Mouse (Mus musculus) cerebellum, postnatal 36 days (tissue): ENCODE measurements at regions not wholly inside any gene's neighbourhood (a gene's known extent, or its start where the extent isn't known, plus 50 kb on each side); places are given as distances from the start of the nearest gene placed in this dataset.
"Not testable (repeated sequence)": the region's sequence is repeated elsewhere in the genome, so short reads cannot be mapped to it uniquely, and the experiment has no call there.

ENCODE experiments used
- DNase-seq, 2 experiments: peaks; one replicate each; pipeline ENCODE4 v3.0.0; 2021 to 2022; ENCODE audit warnings: mixed read lengths in 2 of 2

DNA sequence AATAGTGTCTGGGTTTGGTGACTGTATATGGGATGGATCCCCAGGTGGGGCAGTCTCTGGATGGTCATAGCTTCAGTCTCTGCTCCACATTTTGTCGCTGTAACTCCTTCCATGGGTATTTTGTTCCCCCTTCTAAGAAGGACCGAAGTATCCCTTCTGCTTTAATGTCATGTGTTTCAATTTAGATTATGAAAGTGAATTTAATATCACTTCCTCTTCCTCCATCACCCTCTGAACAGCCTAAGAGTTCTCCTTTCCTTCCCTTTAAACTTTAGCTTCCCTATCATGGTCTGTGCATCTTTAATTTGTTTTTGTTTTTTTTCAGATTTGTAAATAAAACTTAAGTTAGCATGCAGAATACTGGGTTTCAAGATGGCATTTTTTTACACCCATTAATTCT is 211.0 kb upstream of the Phyhipl start:
- no peak for DNase-seq

DNA sequence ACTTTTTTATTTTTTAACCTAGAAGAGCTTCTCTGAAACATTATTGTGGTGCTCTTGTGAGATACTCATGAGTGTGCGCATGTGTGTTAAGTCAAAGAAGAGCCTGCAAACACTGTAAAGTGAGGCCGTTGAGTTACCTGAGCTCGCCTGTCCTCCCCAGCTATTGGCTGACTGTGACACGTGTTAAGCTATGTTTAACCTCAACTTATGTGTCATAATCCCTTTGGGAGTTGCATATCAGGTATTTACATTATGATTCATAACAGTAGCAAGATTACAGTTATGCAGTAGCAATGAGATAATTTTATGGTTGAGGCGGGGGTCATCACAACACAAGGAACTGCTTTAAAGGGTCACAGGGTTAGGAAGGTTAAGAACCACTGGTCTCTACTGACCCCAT is 208.9 kb upstream of the Phyhipl start:
- DNase-seq = no peak

DNA sequence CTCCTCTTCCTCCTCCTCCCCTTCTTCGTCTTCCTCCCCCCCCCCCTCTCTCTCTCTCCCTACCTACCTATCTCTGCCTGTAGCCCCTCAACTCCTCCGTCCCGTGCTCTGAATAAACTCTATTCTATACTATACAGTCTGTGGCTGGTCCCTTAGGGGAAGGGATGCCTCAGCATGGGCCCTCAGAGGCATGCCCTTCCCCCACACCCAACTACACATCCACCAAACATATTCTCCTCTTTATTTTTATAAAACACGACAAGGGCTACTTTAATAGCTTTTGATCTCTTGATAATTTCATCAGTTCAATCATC is 206.2 kb upstream of the Phyhipl start:
- no peak for DNase-seq

DNA sequence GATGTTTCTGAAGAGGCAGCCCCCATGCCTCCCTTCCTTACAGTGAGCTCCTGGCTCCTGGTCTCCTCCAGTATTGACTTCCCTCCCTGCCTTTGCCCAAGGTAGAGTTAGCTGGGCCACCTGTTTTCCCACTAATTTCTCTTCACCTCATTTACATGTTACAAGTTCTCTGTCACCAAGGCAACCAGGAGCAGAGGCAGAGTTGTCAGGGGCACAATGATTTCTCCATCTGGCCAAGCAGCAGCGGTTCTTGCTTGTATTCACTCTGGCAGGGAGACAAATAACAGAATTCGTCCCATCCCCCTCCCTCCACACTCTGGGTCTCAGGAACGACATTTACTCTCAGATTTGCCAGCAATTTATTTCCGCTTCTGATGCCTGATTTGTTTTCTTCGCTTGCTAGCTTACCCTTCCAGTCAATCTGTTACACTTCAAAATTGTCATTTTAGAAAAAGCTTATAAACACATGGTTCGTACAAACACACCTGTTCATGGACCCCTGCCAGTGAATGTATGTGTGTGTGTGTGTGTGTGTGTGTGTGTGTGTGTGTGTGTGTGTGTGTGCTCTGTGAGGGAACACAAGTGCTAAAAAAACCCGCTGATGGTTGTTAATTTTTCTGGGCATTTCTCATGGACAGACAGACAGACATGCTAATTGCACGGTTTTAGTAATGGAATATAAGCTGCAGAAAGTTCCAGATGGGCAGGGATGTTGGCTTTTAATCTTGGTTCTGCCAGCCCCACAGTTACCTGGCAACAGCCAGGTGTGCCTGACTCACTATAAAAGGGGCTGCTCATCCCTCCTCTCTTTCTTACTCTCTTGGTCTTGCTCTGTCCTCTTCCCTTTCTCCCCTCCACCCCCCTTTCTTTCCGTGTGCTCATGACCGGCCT is 205.6 kb upstream of the Phyhipl start:
- no peak for DNase-seq

DNA sequence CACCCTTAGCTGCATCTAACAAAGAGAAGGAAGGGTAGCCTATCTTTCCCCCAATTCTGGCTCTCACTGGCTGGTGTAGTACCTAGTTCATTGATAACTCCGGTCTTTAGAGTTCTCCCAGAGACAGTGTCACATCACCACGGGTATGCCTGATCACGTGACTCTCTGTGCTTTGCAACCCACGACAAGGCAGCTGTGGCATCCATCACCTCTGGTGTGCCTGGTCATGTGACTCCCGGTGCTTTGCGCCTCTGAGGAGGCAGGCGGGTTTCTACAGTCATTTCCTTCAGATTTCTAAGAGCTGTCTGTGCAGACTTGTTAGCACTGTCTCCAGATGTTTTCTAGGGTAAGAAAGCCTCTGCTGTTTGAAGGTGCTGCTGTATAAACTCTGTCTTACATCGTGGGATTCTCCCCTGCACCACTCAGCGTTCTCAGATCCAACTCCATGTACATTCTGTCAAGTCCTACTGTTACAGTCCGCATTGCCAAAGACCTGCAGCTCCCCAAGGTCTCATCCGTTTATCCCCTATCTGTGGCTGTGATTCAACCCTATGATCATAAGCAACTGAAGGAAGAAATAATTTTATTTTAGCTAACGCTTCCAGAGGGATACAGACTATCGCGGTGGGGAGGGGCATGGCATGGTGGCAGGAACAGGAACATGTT is 201.5 kb upstream of the Phyhipl start:
- DNase-seq = no peak

DNA sequence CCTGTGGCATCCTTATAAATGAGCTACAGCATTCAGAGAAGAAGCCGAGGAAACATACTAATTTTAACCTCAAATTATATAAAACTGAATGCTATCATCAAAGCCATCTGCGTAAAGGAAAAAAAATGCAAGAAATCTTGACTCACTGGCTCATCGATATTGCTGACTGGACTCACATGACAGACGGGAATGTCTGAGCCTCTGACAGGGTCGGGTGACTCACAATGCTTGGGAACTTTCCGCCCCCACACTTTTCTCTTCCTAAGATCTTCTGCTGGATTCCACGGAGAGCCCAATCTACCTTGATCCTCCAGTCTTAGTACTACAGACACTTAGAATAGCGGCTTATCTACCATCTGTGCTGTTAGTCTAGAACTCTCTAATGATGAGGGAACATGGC is 200.2 kb upstream of the Phyhipl start:
- no peak for DNase-seq

DNA sequence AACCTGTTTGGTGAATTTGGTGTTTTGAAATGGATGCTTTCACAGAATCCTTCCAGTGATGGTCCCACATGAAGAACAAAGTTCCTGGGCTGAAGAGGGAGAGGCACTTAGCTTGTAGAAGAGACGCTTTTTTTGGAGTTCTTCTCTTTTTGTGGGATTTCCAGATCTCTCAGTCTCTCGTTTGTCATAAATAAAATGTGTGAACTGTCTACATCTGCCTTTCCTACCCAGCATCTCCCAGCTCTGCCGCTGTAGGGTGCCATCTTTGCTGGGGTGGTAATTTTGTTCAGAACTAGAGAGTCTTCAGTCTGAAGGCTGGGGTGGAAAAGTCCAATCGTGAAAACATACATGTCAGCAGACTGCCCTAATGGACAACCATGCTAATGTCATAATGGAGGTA is 197.8 kb upstream of the Phyhipl start:
- DNase-seq = no peak

DNA sequence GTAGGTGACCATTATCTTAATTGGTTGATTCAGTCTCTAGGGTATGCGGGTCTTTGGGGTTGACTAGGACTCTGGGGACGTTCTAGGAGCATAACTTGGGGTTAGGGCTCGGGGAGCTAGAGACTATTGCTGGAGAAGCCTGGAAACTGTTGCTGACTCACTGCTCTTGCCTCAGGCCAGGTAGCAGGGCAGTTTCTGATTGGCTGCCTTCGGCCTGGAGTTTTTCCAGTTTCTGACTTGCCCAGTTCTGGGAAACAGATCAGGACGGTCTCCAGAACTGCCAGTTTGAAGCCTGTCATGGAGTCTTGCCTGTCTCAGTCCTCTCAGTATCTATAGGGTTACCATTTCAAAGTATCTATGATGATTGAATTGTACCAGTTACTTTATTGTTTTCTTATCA is 192.4 kb upstream of the Phyhipl start:
- DNase-seq = no peak

DNA sequence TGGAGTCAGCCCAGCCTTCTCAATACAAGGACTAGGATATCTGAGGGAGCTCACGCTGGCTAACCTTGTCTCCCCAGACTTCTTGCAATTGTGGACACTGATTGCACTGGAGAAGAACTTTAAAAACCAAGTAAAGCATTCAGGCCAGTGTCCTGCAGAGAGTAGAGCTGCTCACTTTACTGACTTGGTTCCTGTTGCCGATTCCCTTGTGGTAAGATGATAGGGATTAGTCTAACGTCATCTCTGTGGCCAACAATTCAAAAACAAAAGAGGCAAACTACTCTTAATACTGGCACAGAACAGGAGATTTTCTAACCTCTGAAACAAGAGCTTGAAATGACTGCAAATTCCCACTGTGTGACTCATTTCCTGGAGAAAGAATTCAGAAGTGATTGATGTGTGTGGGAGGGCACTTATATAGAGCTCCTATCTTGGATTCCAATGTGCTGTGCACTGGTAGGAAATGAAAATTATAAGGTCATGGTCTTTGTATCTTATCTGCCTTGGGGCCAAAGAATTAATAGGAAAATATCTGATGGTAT is 191.6 kb upstream of the Phyhipl start:
- DNase-seq = no peak

DNA sequence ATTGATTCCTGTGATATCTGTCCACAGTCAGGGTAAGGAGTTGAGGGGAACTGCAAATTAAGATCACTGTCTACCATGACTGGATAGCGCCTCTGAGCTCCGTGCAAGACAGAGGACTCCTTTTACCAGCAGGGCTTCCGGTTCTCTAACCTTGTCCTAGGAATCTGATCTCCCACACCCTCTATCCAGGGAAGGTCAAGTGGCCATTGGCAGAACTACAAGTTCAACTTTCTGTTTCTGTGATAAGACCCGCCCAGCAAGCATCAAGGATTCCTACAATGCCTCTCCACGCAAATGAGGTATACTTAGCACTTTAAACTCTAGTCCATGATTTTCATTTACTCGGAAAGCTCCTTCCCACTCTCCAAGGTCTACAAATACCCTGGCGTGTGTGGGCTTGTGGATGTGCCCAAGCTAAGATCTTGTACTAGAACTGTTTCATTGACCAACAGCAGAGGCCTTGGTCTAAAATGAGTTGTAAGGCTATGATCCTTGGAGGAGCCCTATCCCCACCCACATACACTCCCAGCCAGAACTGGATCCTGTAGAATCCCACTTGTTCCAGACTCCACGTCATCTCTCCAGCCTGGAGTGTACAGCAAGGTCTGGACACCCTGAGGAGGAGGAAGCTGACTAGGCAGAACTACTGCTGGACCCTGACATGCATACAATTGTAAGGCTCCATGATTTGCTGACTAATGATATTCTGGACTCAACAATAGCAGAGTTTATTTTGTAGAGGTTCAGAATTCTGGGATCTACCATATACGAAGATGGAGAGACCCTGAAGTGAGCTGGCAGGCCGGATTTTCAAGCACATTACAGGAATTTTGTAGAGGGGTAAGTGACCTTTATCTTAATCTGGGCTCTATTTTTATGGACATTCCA is 190.8 kb upstream of the Phyhipl start:
- no peak for DNase-seq

DNA sequence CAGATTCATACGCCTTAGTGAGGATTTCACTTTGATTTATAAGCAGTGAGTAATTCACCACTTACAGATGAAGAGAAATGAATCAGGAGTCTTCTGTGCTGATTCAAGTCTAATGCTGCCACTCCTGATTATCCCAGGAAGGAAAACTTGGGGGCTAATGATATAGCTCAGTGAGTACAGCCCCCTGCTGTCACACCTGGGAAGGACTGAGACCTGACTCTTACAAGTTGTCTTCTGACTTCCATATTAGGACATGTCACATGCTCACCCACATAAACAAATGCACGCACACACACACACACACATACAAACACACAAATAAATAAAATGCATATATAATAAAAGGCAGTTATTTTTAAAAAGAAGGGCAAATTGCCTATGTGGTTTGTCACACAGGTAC is 188.1 kb upstream of the Phyhipl start:
- no peak for DNase-seq

DNA sequence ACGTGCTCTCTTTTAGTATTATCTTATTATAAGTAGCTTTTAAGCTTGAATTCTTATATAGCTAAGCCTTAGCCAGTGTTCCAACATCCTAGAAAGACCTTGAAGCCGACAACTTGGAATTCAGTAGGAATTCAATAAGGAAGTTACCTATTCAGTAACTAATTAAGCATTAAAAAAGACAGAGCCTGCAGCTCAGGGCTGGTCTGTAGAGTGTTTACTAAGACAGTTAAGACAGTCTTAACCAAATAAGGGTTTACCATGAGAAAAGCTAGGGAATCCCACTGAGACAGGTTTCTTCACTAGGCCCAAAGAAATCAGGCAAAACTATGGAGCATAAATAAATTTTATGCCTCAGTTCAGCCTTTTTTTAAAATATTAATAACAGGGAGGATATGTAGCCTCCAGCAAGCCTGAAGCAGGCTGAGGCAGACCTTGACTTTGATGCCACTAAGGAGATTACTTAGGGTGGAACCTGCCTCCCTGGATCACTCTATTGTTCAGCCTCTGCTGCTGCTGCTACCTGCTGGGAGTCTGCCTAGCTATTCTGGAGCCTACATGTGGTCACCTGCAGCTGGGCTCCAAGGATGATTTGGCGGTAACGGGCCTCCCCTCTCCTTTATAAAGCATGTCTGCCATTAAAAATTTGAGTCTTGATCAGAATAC is 186.5 kb upstream of the Phyhipl start:
- no peak for DNase-seq

DNA sequence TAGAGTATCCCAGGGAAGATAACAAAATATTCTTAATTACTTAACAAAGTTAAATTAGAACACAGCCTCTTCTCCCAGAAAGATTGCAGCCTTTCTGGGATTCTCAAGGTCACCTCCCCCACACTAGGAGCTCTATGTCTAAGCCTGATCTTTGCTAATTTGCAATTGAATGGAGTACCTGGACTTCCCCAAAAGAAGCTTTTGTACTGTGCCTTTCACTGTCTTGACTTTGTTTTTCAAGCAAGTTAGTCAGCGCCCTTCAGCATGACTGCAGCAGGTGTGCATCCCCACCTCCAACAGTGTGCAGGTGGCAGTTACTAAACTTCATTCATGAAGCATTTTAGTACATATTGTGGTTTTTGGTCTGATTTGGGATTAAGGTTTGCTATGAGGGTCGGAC is 185.4 kb upstream of the Phyhipl start:
- not testable (repeated sequence) for DNase-seq

DNA sequence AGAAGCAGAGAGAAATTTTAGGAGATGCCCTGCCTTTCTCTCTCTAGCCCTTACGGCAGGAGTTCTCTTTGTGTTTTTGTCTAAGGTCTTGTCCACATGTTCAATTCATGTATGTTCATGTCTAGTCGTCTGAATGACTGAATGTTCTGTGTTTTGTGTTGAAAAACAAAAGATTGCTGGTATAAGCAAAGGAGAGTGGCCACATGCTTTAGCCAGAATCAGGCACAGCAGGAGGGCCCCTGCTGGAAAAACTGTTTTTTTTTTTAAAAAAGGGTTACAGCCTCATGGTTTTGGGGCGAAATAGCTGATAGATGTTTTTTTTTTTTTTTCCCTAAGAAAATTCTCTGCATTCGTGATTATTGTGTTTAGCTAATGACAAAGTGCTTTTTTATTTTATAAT is 182.4 kb upstream of the Phyhipl start:
- DNase-seq = no peak

DNA sequence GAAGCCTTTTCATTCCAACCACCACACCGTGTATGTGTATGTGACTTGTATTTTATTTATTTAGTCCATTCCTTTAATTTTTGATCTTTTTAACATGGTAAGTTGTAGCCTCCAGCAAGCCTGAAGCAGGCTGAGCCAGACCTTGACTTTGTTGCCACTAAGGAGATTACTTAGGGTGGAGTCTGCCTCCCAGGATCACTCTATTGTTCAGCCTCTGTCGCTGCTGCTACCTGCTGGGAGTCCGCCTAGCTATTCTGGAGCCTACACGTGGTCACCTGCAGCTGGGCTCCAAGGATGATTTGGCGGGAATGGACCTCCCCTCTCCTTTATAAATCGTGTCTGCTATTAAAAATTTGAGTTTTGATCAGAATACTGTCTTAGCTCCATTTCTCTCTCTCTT is 181.6 kb upstream of the Phyhipl start:
- DNase-seq = no peak

DNA sequence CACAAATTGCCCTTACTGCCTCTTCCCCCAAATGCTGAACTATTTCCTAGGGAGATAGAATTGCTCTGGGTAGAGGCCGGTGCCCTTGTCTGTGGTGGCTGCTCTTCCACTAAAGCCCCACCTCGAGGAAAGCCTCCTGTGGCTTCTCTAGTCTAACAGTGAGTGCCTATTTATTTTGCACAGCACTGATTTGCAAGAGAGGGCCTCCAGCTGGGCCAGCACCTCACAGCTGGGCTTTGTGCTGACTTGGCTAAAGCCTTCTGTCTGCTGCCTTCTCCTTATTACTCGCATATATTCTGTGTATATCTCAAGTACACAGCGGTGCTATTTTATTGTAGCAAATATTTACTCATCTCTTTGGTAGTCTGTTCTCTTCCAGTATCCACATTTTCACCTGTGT is 176.9 kb upstream of the Phyhipl start:
- no peak for DNase-seq

DNA sequence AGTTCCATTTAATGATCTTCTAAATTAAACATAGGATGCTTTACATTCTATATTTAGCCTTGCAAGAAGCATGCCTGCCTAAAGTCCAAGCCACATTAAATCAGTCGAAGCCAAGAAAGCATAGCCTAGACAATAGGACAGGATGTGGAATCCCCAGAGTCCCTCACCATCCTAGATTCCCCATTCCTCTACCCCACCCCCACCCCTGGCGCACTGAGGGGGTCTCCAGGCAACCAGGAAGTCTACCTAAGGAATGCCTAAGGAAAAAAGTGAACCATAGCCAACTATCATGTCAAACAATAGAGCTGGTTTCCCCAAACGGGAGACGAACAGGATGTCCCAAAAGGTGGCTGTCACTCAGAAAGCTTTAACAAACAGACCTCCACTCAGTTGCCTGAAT is 172.5 kb upstream of the Phyhipl start:
- DNase-seq = no peak

DNA sequence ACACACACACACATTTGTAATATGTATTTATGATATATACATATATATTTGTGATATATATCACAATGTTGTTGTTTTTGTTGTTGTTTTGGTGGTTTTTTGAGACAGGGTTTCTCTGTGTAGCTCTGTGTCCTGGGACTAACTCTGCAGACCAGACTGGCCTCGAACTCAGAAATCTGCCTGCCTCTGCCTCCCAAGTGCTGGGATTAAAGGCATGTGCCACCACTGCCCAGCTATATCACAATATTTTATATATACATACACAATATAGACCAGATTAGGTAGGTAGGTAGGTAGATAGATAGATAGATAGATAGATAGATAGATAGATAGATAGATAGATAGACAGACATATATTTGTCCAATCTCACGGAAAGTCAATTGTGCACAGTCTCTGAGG is 171.8 kb upstream of the Phyhipl start:
- DNase-seq = not testable (repeated sequence)

DNA sequence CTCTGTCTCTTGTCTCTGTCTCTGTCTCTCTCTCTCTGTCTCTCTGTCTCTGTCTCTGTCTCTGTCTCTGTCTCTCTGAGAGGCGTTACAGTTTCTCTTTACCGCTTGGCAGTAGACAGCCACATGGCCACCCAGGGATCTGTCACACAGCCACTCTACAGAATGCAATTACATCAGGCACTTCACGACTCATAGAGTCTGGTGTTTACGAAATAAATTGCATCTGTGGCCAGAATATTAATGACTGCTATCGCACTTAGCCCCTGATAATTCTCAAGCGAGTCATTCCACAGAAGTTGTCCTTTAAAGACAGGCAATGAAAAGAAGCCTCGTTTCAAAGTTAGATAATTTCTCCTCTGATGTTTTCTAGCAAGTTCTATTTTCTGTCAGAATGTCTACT is 170.9 kb upstream of the Phyhipl start:
- DNase-seq = no peak

DNA sequence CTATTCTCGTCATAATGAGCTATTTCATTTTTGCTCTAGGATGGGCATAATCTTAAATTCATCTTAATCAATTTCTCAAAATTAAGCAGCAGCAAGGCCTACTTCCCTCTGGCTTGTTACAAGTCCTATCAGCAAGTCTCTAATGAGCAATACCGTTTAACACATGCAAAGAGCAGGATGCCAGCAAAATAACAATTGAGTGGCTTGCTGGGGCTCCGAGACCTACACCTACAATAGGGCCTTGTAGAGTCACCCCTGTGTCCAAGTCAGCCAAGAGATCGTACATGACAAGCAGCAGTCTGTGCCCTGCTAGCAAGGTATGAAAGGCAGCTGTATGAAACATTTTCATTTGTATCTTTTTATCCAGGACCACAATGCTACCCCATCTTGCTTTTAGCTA is 169.7 kb upstream of the Phyhipl start:
- DNase-seq = no peak

DNA sequence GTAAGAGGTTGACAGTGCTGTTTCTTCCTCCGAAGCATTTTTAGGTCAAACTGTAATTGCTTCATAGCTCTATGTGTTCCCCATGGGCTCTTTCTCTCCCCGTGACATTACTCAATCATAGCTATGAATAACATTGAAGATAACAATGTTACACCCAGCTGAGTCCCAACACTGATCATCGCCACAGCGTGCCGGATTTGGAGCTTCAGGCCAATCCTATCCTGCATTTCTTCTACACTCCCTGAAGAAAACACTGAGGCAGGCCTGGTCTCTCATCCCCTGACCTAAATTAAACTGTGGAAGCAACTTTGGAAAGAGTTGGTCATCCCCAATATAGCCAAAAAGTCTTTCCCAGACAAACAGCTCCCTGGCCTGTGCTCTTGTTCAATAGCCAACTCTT is 168.7 kb upstream of the Phyhipl start:
- no peak for DNase-seq

DNA sequence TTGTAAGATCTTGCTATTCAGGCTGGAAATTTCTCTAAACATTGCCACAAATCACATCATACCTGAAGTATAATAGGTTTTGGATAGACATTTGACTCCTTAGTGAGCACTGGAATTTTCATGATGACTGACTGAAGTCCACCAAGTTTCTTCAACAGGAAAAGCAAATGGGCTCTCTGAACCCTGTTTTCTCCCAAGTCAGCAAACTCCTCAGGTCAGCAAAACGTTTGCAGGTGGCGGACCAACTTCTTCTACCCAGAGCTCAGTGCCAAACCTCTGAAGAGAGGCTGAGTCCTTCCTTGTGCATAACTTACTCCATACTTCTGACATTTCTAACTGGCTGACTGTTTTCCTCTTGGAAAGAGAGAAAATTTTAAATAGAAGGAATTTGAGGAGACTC is 164.2 kb upstream of the Phyhipl start:
- DNase-seq = no peak
